Mouse (Mus musculus): ENCODE measurements at regions not wholly inside any gene's neighbourhood (a gene's known extent, or its start where the extent isn't known, plus 50 kb on each side); places are given as distances from the start of the nearest gene placed in this dataset.

DNA sequence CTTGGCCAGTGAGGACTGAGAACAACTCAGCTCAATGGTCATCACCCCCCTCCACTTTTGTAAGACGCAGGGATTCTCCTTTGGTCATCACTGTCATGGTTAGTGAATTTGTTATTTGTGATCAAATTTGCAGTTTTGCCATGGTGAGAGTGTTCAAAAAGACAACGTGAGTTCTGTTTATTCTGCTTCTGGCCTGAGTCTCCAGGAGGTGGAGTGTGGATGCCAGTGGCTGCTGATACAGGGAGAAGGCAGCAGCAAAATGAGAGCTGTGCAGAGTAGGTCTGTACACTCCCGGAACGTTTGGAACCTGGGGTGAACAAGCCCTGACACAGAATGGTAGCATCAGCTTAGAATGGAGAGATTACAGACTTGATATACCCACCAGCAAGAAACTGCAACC is 229.1 kb downstream of the Btg1 start:
- no peak for TF ChIP-seq CTCF (IDR thresholded peaks at IDR 0.05; ENCODE audit: extremely low read depth, insufficient read length, insufficient replicate concordance, low read depth, low read length)
- no peak for TF ChIP-seq POLR2A (IDR thresholded peaks at IDR 0.05; ENCODE audit: low read depth, low read length)
